Mouse (Mus musculus) heart, adult 2 months (tissue): Measurements from ENCODE around the gene Ezh2.

ENCODE experiments used
- CTCF ChIP-seq: fragments of 200-600 bp; IDR thresholded peaks from 2 replicates; pipeline ENCODE4 v1.8.1; 2022; ENCODE audit warnings: antibody characterized with exemption, mild to moderate bottlenecking, moderate library complexity
- POLR2A ChIP-seq: fragments of 200-500 bp; IDR thresholded peaks from 2 replicates; pipeline ENCODE4 v1.6.1; 2011; ENCODE audit warnings: mild to moderate bottlenecking, low read depth, low read length, control low read depth; ENCODE audit not compliant: insufficient read depth

- TF ChIP-seq CTCF (no peak), POLR2A (no peak)
Observed at GRCm38 (mm10) chr6:47522431-47522830, 72.7 kb downstream of the Ezh2 start.
